Mouse (Mus musculus) stomach, embryonic 16.5 days (tissue): ENCODE data around the gene Tmie. TPM values are rescaled to one million over a fixed set of nuclear protein-coding genes. Genes with fewer than 3 reads are reported as not detected.
"Not testable (repeated sequence)": the region's sequence is repeated elsewhere in the genome, so short reads cannot be mapped to it uniquely, and the experiment has no call there.

Experiments used
- ATAC-seq: fragments of 200-750 bp; cut with Nextera tagmentation; 2 replicates; pipeline ENCODE4 v1.8.0; 2017; ENCODE audit warnings: moderate number of reproducible peaks, moderate TSS enrichment; ENCODE audit not compliant: insufficient read depth, low FRiP score
- H3K27ac ChIP-seq: fragments of 300-500 bp; sonication (generic); 2 replicates; pipeline ENCODE4 v1.5.1; 2014; ENCODE audit warnings: low read length
- H3K27me3 ChIP-seq: fragments of 300-500 bp; sonication (generic); 2 replicates; pipeline ENCODE4 v1.6.1; 2014; ENCODE audit warnings: low read length, control low read depth, mixed read lengths; ENCODE audit not compliant: control insufficient read depth, insufficient read depth
- H3K36me3 ChIP-seq: fragments of 300-500 bp; sonication (generic); 2 replicates; pipeline ENCODE4 v1.6.1; 2014; ENCODE audit warnings: low read length; ENCODE audit not compliant: control insufficient read depth, insufficient read depth
- H3K4me1 ChIP-seq: fragments of 300-500 bp; sonication (generic); 2 replicates; pipeline ENCODE4 v1.6.1; 2014; ENCODE audit warnings: low read length, control low read depth, mixed read lengths; ENCODE audit not compliant: control insufficient read depth, insufficient read depth
- H3K4me2 ChIP-seq: fragments of 300-500 bp; sonication (generic); 2 replicates; pipeline ENCODE4 v1.6.1; 2014; ENCODE audit warnings: low read depth, low read length, mixed read lengths
- H3K4me3 ChIP-seq: fragments of 300-500 bp; sonication (generic); replicated peaks from 2 replicates; pipeline ENCODE4 v1.5.1; 2014; ENCODE audit warnings: mild to moderate bottlenecking, low read length
- H3K9ac ChIP-seq: fragments of 300-500 bp; sonication (generic); 2 replicates; pipeline ENCODE4 v1.6.1; 2014; ENCODE audit warnings: low read length
- H3K9me3 ChIP-seq: fragments of 300-500 bp; sonication (generic); replicated peaks from 2 replicates; pipeline ENCODE4 v1.6.1; 2016; ENCODE audit warnings: low read length, control low read depth; ENCODE audit not compliant: control insufficient read depth
- WGBS: fragments of 180-500 bp; shearing (Covaris S2); extraction: QIAGEN DNeasy Blood & Tissue Kit; methylation state at CpG from one replicate; pipeline ENCODE4 v1.1.7; 2014; 5-methylcytosine and 5-hydroxymethylcytosine counted together
- microRNA-seq: library from miRNA; unstranded; fragments of <30 nt; microRNA quantifications from one replicate; pipeline ENCODE4, GENCODE M21; 2016
- polyA plus RNA-seq: library from polyadenylated mRNA; unstranded; fragments of >200 nt; fragmentation: Nextera tagmentation; extraction: Ambion mirVana; gene quantifications from 2 replicates; pipeline ENCODE4 v1.2.1, GENCODE M21; 2015

Gene Tmie
- polyA plus RNA-seq, 1 experiment from 2014 or later: 1.8 TPM

GRCm38 (mm10) chr9:110834411-110834810 lies 45.5 kb downstream of the Tmie start, which contains the start of gene Prss45:
TSS of gene Prss45 (plus strand) at chr9:110834588.
- Histone ChIP-seq H3K9me3 (no peaks in the 10 kb centered on the region), H3K27me3 (no peaks in the 10 kb centered on the region), H3K27ac (no peak within 1 kb of the TSS), H3K4me3 (no peak within 1 kb of the TSS), H3K9ac (no peak within 1 kb of the TSS), H3K4me1 (no peaks in the 10 kb centered on the region), H3K36me3 (no peaks in the 10 kb centered on the region), H3K4me2 (no peak within 1 kb of the TSS)
- ATAC-seq: no peak
- WGBS: 79% methylated on average over 19 of the region's 19 CpGs

- Histone ChIP-seq H3K9ac (no peak overlapping the region), H3K4me1 (no peaks in the 10 kb centered on the region), H3K9me3 (no peaks in the 10 kb centered on the region), H3K27ac (no peak overlapping the region), H3K27me3 (no peaks in the 10 kb centered on the region), H3K4me2 (no peak overlapping the region), H3K36me3 (no peaks in the 10 kb centered on the region), H3K4me3 (no peak overlapping the region)
- 75% methylated on average over 5 of the region's 5 CpGs for WGBS
- no peak for ATAC-seq
Observed at GRCm38 (mm10) chr9:110833021-110833420, 46.9 kb downstream of the Tmie start.

- H3K4me2 ChIP-seq: no peak within 1 kb of the TSS
- ATAC-seq: no peak
- H3K27ac ChIP-seq: no peak within 1 kb of the TSS
- H3K4me3 ChIP-seq: no peak within 1 kb of the TSS
- no peaks in the 10 kb centered on the region for H3K27me3 ChIP-seq
- H3K9me3 ChIP-seq: no peaks in the 10 kb centered on the region
- no peaks in the 10 kb centered on the region for H3K36me3 ChIP-seq
- H3K9ac ChIP-seq: no peak within 1 kb of the TSS
- no peaks in the 10 kb centered on the region for H3K4me1 ChIP-seq
- 66% methylated on average over 3 of the region's 3 CpGs for WGBS
Observed at GRCm38 (mm10) chr9:110826390-110826789, 53.5 kb downstream of the Tmie start, which contains the start of gene Prss43. TSS of gene Prss43 (plus strand) at chr9:110826690.

GRCm38 (mm10) chr9:110825832-110826231 lies 54.1 kb downstream of the Tmie start:
- Histone ChIP-seq H3K27ac (no peak overlapping the region), H3K9me3 (no peaks in the 10 kb centered on the region), H3K4me3 (no peak overlapping the region), H3K4me2 (no peak overlapping the region), H3K36me3 (no peaks in the 10 kb centered on the region), H3K27me3 (no peaks in the 10 kb centered on the region), H3K9ac (no peak overlapping the region), H3K4me1 (no peaks in the 10 kb centered on the region)
- ATAC-seq: no peak
- WGBS: 73% methylated on average over 7 of the region's 7 CpGs

GRCm38 (mm10) chr9:110825426-110825825 lies 54.5 kb downstream of the Tmie start:
- ATAC-seq: no peak

GRCm38 (mm10) chr9:110821436-110821835 lies 58.5 kb downstream of the Tmie start:
- ATAC-seq: no peak

More at GRCm38 (mm10) chr9:110825426-110825825, 54.5 kb downstream of the Tmie start:
- Histone ChIP-seq H3K9me3 (no peaks in the 10 kb centered on the region), H3K4me2 (no peak overlapping the region), H3K4me1 (no peaks in the 10 kb centered on the region), H3K4me3 (no peak overlapping the region), H3K9ac (no peak overlapping the region), H3K36me3 (no peaks in the 10 kb centered on the region), H3K27ac (no peak overlapping the region), H3K27me3 (no peaks in the 10 kb centered on the region)
- WGBS: 71% methylated on average over 4 of the region's 4 CpGs

GRCm38 (mm10) chr9:110820546-110820945 lies 59.4 kb downstream of the Tmie start:
- H3K4me3 ChIP-seq, H3K9me3 ChIP-seq, H3K4me1 ChIP-seq, H3K4me2 ChIP-seq, H3K9ac ChIP-seq, ATAC-seq, H3K27ac ChIP-seq, H3K27me3 ChIP-seq, H3K36me3 ChIP-seq: not testable (repeated sequence)

More at GRCm38 (mm10) chr9:110821436-110821835, 58.5 kb downstream of the Tmie start:
- no peak overlapping the region for H3K4me3 ChIP-seq
- no peaks in the 10 kb centered on the region for H3K36me3 ChIP-seq
- H3K4me1 ChIP-seq: no peaks in the 10 kb centered on the region
- WGBS: 70% methylated on average over 7 of the region's 7 CpGs
- H3K27me3 ChIP-seq: no peaks in the 10 kb centered on the region
- H3K27ac ChIP-seq: no peak overlapping the region
- no peak overlapping the region for H3K4me2 ChIP-seq
- no peak overlapping the region for H3K9ac ChIP-seq
- no peaks in the 10 kb centered on the region for H3K9me3 ChIP-seq

Small RNA genes lying within 50 kb of the gene (microRNA-seq; reads per million reads assigned to microRNA genes)
- not detected for gene Gm24269

Other genes with a start within 250 kb of the Tmie start
- 10.9 and 12.1 TPM in 2 replicates for gene Nbeal2, start 226.0 kb downstream of the Tmie start, polyA plus RNA-seq
- gene Ccdc12, start 223.6 kb downstream of the Tmie start, polyA plus RNA-seq: 148 and 153 TPM in 2 replicates
- gene Myl3, start 138.3 kb downstream of the Tmie start, polyA plus RNA-seq: 0.59 and 12.9 TPM in 2 replicates
- 17.5 and 17.9 TPM in 2 replicates for gene Pth1r, start 133.0 kb downstream of the Tmie start, polyA plus RNA-seq
- not detected in 2 replicates for gene Prss42, start 81.9 kb downstream of the Tmie start, polyA plus RNA-seq
- not detected in 2 replicates for gene Prss44, start 66.1 kb downstream of the Tmie start, polyA plus RNA-seq
- gene Prss43, start 53.4 kb downstream of the Tmie start, polyA plus RNA-seq: not detected in 2 replicates
- gene Prss45, start 45.5 kb downstream of the Tmie start, polyA plus RNA-seq: not detected in 2 replicates
- not detected in 2 replicates for gene Prss46, start 35.6 kb downstream of the Tmie start, polyA plus RNA-seq
- 0.36 and 0.92 TPM in 2 replicates for gene Prss50, start 22.1 kb downstream of the Tmie start, polyA plus RNA-seq
- gene Als2cl, start 243 bp downstream of the Tmie start, polyA plus RNA-seq: 8.3 and 10.7 TPM in 2 replicates
- not detected in 2 replicates for gene Fam240a, start 36.7 kb upstream of the Tmie start, polyA plus RNA-seq
- gene Tdgf1, start 66.0 kb upstream of the Tmie start, polyA plus RNA-seq: not detected in 2 replicates
- gene Lrrc2, start 71.4 kb upstream of the Tmie start, polyA plus RNA-seq: 0.11 and 0.53 TPM in 2 replicates
- gene Rtp3, start 110.5 kb upstream of the Tmie start, polyA plus RNA-seq: 0.45 and 1.3 TPM in 2 replicates
- 39.5 and 58.3 TPM in 2 replicates for gene Ltf, start 139.2 kb upstream of the Tmie start, polyA plus RNA-seq
- gene Ccrl2, start 177.4 kb upstream of the Tmie start, polyA plus RNA-seq: 2.7 and 3.2 TPM in 2 replicates
- gene Lrrfip2, start 237.5 kb upstream of the Tmie start, polyA plus RNA-seq: 31.9 and 34.9 TPM in 2 replicates